Mouse (Mus musculus): ENCODE measurements at regions not wholly inside any gene's neighbourhood (a gene's known extent, or its start where the extent isn't known, plus 50 kb on each side); places are given as distances from the start of the nearest gene placed in this dataset.

DNA sequence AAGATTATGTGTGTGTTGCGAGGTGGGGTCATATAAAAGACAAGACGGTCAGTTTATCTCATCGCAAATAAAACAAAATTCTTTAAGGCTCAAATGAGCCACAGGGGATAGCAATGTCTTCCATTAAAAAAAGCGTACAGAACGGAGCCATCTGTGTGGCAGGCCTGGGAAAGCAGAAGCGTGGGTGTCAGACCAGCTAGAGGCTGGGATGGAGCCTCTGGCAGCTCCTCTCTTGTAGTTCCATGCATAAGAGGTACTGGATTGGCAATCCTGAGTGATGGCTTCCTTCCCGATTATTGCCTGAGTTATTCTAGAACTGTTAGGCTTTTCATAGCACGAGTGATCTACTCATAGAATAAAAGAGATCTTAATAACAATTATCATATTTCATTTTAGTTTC lies 318.2 kb upstream of the Sash1 start:
- WGBS: 86% methylated on average over 8 of the region's 8 CpGs
- H3K4me2 ChIP-seq (ENCODE audit: low read depth): no peak overlapping the region
- no peaks in the 10 kb centered on the region for H3K4me1 ChIP-seq (ENCODE audit: control insufficient read depth, insufficient read depth, low read length)
- H3K27me3 ChIP-seq (ENCODE audit: control insufficient read depth, insufficient read depth, low read length): no peaks in the 10 kb centered on the region
- ATAC-seq (ENCODE audit: insufficient read depth, low FRiP score, low TSS enrichment) (no peak), DNase-seq (ENCODE audit: low spot score) (no peak)
- no peaks in the 10 kb centered on the region for H3K9me3 ChIP-seq (ENCODE audit: control insufficient read depth, low read length)
- H3K36me3 ChIP-seq (ENCODE audit: control insufficient read depth, insufficient read depth, low read length): no peaks in the 10 kb centered on the region
- no peak overlapping the region for H3K9ac ChIP-seq (ENCODE audit: low read length)
- H3K27ac ChIP-seq (ENCODE audit: low read depth, low read length): no peak overlapping the region
- H3K4me3 ChIP-seq (ENCODE audit: low read depth, low read length): no peak overlapping the region

DNA sequence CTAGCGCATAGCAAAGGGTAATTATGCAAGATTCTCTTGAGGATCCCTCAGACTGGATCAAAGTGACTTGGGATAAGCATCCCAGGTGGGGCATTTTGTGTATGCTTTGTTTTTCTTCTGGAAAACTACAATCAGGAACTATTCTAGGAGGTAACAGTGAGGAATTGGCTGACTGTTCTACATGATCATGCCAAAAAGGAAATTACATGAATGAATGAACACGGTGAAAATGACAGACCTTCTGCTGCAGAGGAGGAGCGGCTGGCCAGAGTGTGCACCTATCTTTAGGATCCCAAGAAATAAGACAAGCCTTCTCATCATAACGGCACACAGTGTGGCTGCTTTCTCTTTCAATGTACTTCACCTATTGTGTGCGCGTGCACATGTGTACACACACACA lies 317.5 kb upstream of the Sash1 start:
- no peaks in the 10 kb centered on the region for H3K4me1 ChIP-seq (ENCODE audit: control insufficient read depth, insufficient read depth, low read length)
- no peak overlapping the region for H3K4me2 ChIP-seq (ENCODE audit: low read depth)
- DNase-seq (ENCODE audit: low spot score) (no peak), ATAC-seq (ENCODE audit: insufficient read depth, low FRiP score, low TSS enrichment) (no peak)
- H3K27ac ChIP-seq (ENCODE audit: low read depth, low read length): no peak overlapping the region
- no peak overlapping the region for H3K4me3 ChIP-seq (ENCODE audit: low read depth, low read length)
- no peaks in the 10 kb centered on the region for H3K27me3 ChIP-seq (ENCODE audit: control insufficient read depth, insufficient read depth, low read length)
- H3K9ac ChIP-seq (ENCODE audit: low read length): no peak overlapping the region
- H3K9me3 ChIP-seq (ENCODE audit: control insufficient read depth, low read length): no peaks in the 10 kb centered on the region
- 91% methylated on average over 6 of the region's 6 CpGs for WGBS
- no peaks in the 10 kb centered on the region for H3K36me3 ChIP-seq (ENCODE audit: control insufficient read depth, insufficient read depth, low read length)

DNA sequence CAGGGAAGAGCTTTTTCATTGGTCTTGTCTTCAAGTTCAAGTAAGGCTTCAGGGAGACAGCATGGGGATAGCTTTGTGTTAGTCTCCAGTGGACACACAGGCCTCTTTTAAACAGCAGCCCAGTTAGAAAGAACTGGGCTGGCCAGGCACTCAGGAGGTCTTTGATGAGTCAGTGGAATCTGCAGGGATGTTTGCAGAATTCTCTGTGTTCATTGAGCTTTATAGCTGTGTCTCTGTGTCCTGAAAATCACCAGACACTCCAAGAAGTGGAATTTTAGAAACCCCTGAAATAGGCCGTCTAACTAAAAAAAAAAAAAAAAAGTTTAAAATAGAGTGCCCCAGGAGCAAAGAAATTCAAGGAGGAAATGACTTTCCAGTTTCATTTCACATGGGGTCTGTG lies 317.1 kb upstream of the Sash1 start:
- H3K36me3 ChIP-seq (ENCODE audit: control insufficient read depth, insufficient read depth, low read length): no peaks in the 10 kb centered on the region
- no peak overlapping the region for H3K9ac ChIP-seq (ENCODE audit: low read length)
- no peak overlapping the region for H3K4me2 ChIP-seq (ENCODE audit: low read depth)
- no peak overlapping the region for H3K27ac ChIP-seq (ENCODE audit: low read depth, low read length)
- DNase-seq (ENCODE audit: low spot score) (no peak), ATAC-seq (ENCODE audit: insufficient read depth, low FRiP score, low TSS enrichment) (no peak)
- H3K4me3 ChIP-seq (ENCODE audit: low read depth, low read length): no peak overlapping the region
- 72% methylated on average over 1 of the region's 1 CpGs for WGBS
- no peaks in the 10 kb centered on the region for H3K27me3 ChIP-seq (ENCODE audit: control insufficient read depth, insufficient read depth, low read length)
- H3K4me1 ChIP-seq (ENCODE audit: control insufficient read depth, insufficient read depth, low read length): no peaks in the 10 kb centered on the region
- H3K9me3 ChIP-seq (ENCODE audit: control insufficient read depth, low read length): no peaks in the 10 kb centered on the region

- Histone ChIP-seq H3K9ac (ENCODE audit: low read length) (no peak overlapping the region), H3K27ac (ENCODE audit: low read depth, low read length) (no peak overlapping the region), H3K36me3 (ENCODE audit: control insufficient read depth, insufficient read depth, low read length) (no peaks in the 10 kb centered on the region), H3K27me3 (ENCODE audit: control insufficient read depth, insufficient read depth, low read length) (no peaks in the 10 kb centered on the region), H3K4me1 (ENCODE audit: control insufficient read depth, insufficient read depth, low read length) (no peaks in the 10 kb centered on the region), H3K4me3 (ENCODE audit: low read depth, low read length) (no peak overlapping the region), H3K4me2 (ENCODE audit: low read depth) (no peak overlapping the region), H3K9me3 (ENCODE audit: control insufficient read depth, low read length) (no peaks in the 10 kb centered on the region)
- WGBS: 59% methylated on average over 3 of the region's 3 CpGs
- no peak for DNase-seq (ENCODE audit: low spot score)
- ATAC-seq (ENCODE audit: insufficient read depth, low FRiP score, low TSS enrichment): no peak
These were observed 289.1 kb upstream of the Sash1 start for GRCm38 (mm10) chr10:9174997-9175396.

DNA sequence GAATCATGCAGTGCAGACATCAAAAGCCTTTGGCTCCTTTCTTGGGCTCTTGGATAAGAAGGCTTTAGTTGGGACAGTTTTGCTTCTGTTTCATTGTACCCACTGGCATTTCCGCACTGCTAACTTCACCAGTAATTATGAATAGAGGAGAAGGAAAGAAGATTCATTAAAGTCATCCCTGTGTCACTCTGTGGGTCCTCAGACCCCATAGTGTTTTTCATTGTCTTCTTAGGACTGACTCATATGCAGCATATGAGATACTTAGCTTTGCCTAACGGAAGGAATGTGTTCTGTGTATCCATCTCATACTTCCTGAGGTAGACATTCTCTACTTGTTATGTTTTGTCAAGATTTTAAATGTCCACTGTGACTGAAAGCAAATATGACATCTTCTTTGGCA lies 287.6 kb upstream of the Sash1 start:
- Histone ChIP-seq H3K9me3 (ENCODE audit: control insufficient read depth, low read length) (no peaks in the 10 kb centered on the region), H3K4me2 (ENCODE audit: low read depth) (no peak overlapping the region), H3K36me3 (ENCODE audit: control insufficient read depth, insufficient read depth, low read length) (no peaks in the 10 kb centered on the region), H3K27ac (ENCODE audit: low read depth, low read length) (no peak overlapping the region), H3K9ac (ENCODE audit: low read length) (no peak overlapping the region), H3K4me3 (ENCODE audit: low read depth, low read length) (no peak overlapping the region), H3K27me3 (ENCODE audit: control insufficient read depth, insufficient read depth, low read length) (no peaks in the 10 kb centered on the region), H3K4me1 (ENCODE audit: control insufficient read depth, insufficient read depth, low read length) (no peaks in the 10 kb centered on the region)
- ATAC-seq (ENCODE audit: insufficient read depth, low FRiP score, low TSS enrichment) (no peak), DNase-seq (ENCODE audit: low spot score) (no peak)
- 84% methylated on average over 2 of the region's 2 CpGs for WGBS

- no peak overlapping the region for H3K4me3 ChIP-seq (ENCODE audit: low read depth, low read length)
- no peaks in the 10 kb centered on the region for H3K9me3 ChIP-seq (ENCODE audit: control insufficient read depth, low read length)
- DNase-seq (ENCODE audit: low spot score) (no peak), ATAC-seq (ENCODE audit: insufficient read depth, low FRiP score, low TSS enrichment) (no peak)
- no peak overlapping the region for H3K9ac ChIP-seq (ENCODE audit: low read length)
- no peaks in the 10 kb centered on the region for H3K36me3 ChIP-seq (ENCODE audit: control insufficient read depth, insufficient read depth, low read length)
- H3K4me1 ChIP-seq (ENCODE audit: control insufficient read depth, insufficient read depth, low read length): no peaks in the 10 kb centered on the region
- no peak overlapping the region for H3K4me2 ChIP-seq (ENCODE audit: low read depth)
- no peaks in the 10 kb centered on the region for H3K27me3 ChIP-seq (ENCODE audit: control insufficient read depth, insufficient read depth, low read length)
- H3K27ac ChIP-seq (ENCODE audit: low read depth, low read length): no peak overlapping the region
- 80% methylated on average over 7 of the region's 7 CpGs for WGBS
These were observed 282.9 kb upstream of the Sash1 start for GRCm38 (mm10) chr10:9168725-9169124.

GRCm38 (mm10) chr10:9166017-9166416 lies 280.1 kb upstream of the Sash1 start:
- H3K4me1 ChIP-seq (ENCODE audit: control insufficient read depth, insufficient read depth, low read length): no peaks in the 10 kb centered on the region
- H3K4me3 ChIP-seq (ENCODE audit: low read depth, low read length): no peak overlapping the region
- no peaks in the 10 kb centered on the region for H3K36me3 ChIP-seq (ENCODE audit: control insufficient read depth, insufficient read depth, low read length)
- H3K9ac ChIP-seq (ENCODE audit: low read length): no peak overlapping the region
- WGBS: 82% methylated on average over 12 of the region's 12 CpGs
- no peak overlapping the region for H3K27ac ChIP-seq (ENCODE audit: low read depth, low read length)
- H3K4me2 ChIP-seq (ENCODE audit: low read depth): no peak overlapping the region
- no peak for ATAC-seq (ENCODE audit: insufficient read depth, low FRiP score, low TSS enrichment)
- H3K27me3 ChIP-seq (ENCODE audit: control insufficient read depth, insufficient read depth, low read length): no peaks in the 10 kb centered on the region
- H3K9me3 ChIP-seq (ENCODE audit: control insufficient read depth, low read length): no peaks in the 10 kb centered on the region
- DNase-seq (ENCODE audit: low spot score): no peak

DNA sequence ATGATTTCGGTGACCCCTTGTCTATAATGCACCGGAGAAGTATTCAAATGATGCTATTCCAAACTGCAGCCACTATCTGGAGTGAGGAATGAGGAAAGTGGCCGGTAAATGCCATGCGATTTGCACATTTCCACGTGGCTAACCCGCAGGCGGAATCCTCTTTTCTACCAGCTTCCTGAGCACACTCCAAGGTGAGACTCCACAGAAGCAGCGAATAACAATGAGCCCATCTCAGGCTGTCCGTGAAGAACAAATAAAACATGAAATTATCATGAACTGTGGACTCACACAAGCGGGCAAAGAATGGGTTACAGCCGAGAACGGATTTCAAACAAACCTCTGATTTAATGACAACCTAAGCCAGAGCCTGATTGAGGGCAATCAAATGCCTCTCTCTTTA lies 279.7 kb upstream of the Sash1 start:
- no peaks in the 10 kb centered on the region for H3K9me3 ChIP-seq (ENCODE audit: control insufficient read depth, low read length)
- ATAC-seq (ENCODE audit: insufficient read depth, low FRiP score, low TSS enrichment): no peak
- no peak overlapping the region for H3K27ac ChIP-seq (ENCODE audit: low read depth, low read length)
- DNase-seq (ENCODE audit: low spot score): no peak
- no peak overlapping the region for H3K4me3 ChIP-seq (ENCODE audit: low read depth, low read length)
- H3K4me1 ChIP-seq (ENCODE audit: control insufficient read depth, insufficient read depth, low read length): no peaks in the 10 kb centered on the region
- no peaks in the 10 kb centered on the region for H3K36me3 ChIP-seq (ENCODE audit: control insufficient read depth, insufficient read depth, low read length)
- H3K9ac ChIP-seq (ENCODE audit: low read length): no peak overlapping the region
- H3K27me3 ChIP-seq (ENCODE audit: control insufficient read depth, insufficient read depth, low read length): no peaks in the 10 kb centered on the region
- WGBS: 80% methylated on average over 12 of the region's 12 CpGs
- H3K4me2 ChIP-seq (ENCODE audit: low read depth): no peak overlapping the region

- Histone ChIP-seq H3K27me3 (ENCODE audit: control insufficient read depth, insufficient read depth, low read length) (no peaks in the 10 kb centered on the region), H3K36me3 (ENCODE audit: control insufficient read depth, insufficient read depth, low read length) (no peaks in the 10 kb centered on the region), H3K27ac (ENCODE audit: low read depth, low read length) (no peak overlapping the region), H3K9ac (ENCODE audit: low read length) (no peak overlapping the region), H3K9me3 (ENCODE audit: control insufficient read depth, low read length) (no peaks in the 10 kb centered on the region), H3K4me1 (ENCODE audit: control insufficient read depth, insufficient read depth, low read length) (no peaks in the 10 kb centered on the region), H3K4me2 (ENCODE audit: low read depth) (no peak overlapping the region), H3K4me3 (ENCODE audit: low read depth, low read length) (no peak overlapping the region)
- 91% methylated on average over 7 of the region's 7 CpGs for WGBS
- DNase-seq (ENCODE audit: low spot score) (no peak), ATAC-seq (ENCODE audit: insufficient read depth, low FRiP score, low TSS enrichment) (no peak)
These were observed 278.5 kb upstream of the Sash1 start for GRCm38 (mm10) chr10:9164333-9164732.

All from neural tube, embryonic 11.5 days (tissue).